Comparison of ENCODE assay signal across 24 mouse cellular contexts in genomic region chr4:46056163-46056562, GRCm38 (mm10). TPM values are rescaled to one million over a fixed set of nuclear protein-coding genes. Genes with fewer than 3 reads are reported as not detected.
DNase-seq lines count a peak whose midpoint lies in the region; ATAC-seq lines count a peak whose summit lies in the region.
"Had no signal": no experiment of that assay in that cellular context is flagged by ENCODE, and none has a peak within 500 bp of the region (broad histone marks: within the 10 kb centered on the region; RNA-seq: fewer than 3 reads in every experiment).

No protein-coding gene starts in this region.

- H3K27ac ChIP-seq in heart, embryonic 16.5 days (ENCODE audit: low read length), result peak overlapping the region; percentile 26; the same call in 1 of the 2 replicates
- no peak overlapping the region for H3K27ac ChIP-seq in heart, embryonic 12.5 days (ENCODE audit: poor library complexity, severe bottlenecking)
- H3K27ac ChIP-seq: embryonic facial prominence, embryonic 15.5 days; forebrain, embryonic 10.5 days; hindbrain, embryonic 10.5 days; hindbrain, embryonic 15.5 days had no signal

- peaks cover 56% of the 10 kb centered on the region for H3K4me1 ChIP-seq in heart, embryonic 16.5 days (ENCODE audit: control insufficient read depth, insufficient read depth, low read length)
- peaks cover 54% of the 10 kb centered on the region for H3K4me1 ChIP-seq in heart, embryonic 12.5 days (replicated peaks)
- H3K4me1 ChIP-seq: embryonic facial prominence, embryonic 15.5 days; hindbrain, embryonic 10.5 days; hindbrain, embryonic 15.5 days had no signal

- peak; percentile 53 to 59 for DNase-seq in cerebellum, adult 18-20 months
- no peak for DNase-seq in cerebellum, postnatal 4 days (ENCODE audit: low spot score in 2 of 2)
- peak; percentile 38 to 61 for DNase-seq in frontal cortex, adult 2 months (ENCODE audit: extremely low spot score in 1 of 2, low spot score in 1 of 2)
- DNase-seq in brain, adult 2 months (ENCODE audit: low read depth, low spot score), result peak; percentile 73
- DNase-seq: adrenal gland, adult 8-10 months; adrenal gland, postnatal 36 days; B cell, adult 2 months; cerebellum, adult 8-10 months; embryo, embryonic 11 days; gastrocnemius, postnatal 14 days; heart, postnatal 10 days; kidney, adult 2 months had no signal

- peaks cover 6% of the 10 kb centered on the region for H3K9me3 ChIP-seq in heart, embryonic 16.5 days (replicated peaks; ENCODE audit: control insufficient read depth, low read length)
- peaks cover 4% of the 10 kb centered on the region; the same call in 1 of the 2 replicates for H3K9me3 ChIP-seq in heart, embryonic 12.5 days (replicated peaks)
- H3K9me3 ChIP-seq: embryonic facial prominence, embryonic 15.5 days; hindbrain, embryonic 15.5 days had no signal

- no peak overlapping the region for H3K4me3 ChIP-seq in heart, embryonic 16.5 days (ENCODE audit: low read length)
- H3K4me3 ChIP-seq in heart, embryonic 12.5 days, result no peak overlapping the region
- H3K4me3 ChIP-seq: embryonic facial prominence, embryonic 15.5 days; erythroblast, embryonic 14.5 days; forebrain, embryonic 10.5 days; hindbrain, embryonic 10.5 days; hindbrain, embryonic 15.5 days had no signal

- no peak for ATAC-seq in frontal cortex, adult (ENCODE audit: low TSS enrichment)
- ATAC-seq in heart, embryonic 16.5 days (replicated peaks; ENCODE audit: extremely low read depth, insufficient read depth, low FRiP score), result no peak
- no peak for ATAC-seq in heart, embryonic 12.5 days (ENCODE audit: insufficient number of reproducible peaks, low FRiP score)
- ATAC-seq: CD4-positive, CD25-positive, alpha-beta regulatory T cell, adult 4 months; forebrain, embryonic 14.5 days; intestine, embryonic 16.5 days had no signal

- peaks cover 23% of the 10 kb centered on the region for H3K36me3 ChIP-seq in heart, embryonic 16.5 days (ENCODE audit: control insufficient read depth, insufficient read depth)
- peaks cover 37% of the 10 kb centered on the region for H3K36me3 ChIP-seq in heart, embryonic 12.5 days
- H3K36me3 ChIP-seq: embryonic facial prominence, embryonic 15.5 days; forebrain, embryonic 10.5 days; G1E; hindbrain, embryonic 10.5 days; hindbrain, embryonic 15.5 days had no signal

- H3K9ac ChIP-seq in heart, embryonic 16.5 days (ENCODE audit: low read length), result no peak overlapping the region
- no peak overlapping the region for H3K9ac ChIP-seq in heart, embryonic 12.5 days
- H3K9ac ChIP-seq: embryonic facial prominence, embryonic 15.5 days; hindbrain, embryonic 15.5 days had no signal

- no peak overlapping the region for H3K4me2 ChIP-seq in heart, embryonic 16.5 days (ENCODE audit: low read depth, low read length)
- H3K4me2 ChIP-seq in heart, embryonic 12.5 days, result no peak overlapping the region
- H3K4me2 ChIP-seq: embryonic facial prominence, embryonic 15.5 days; hindbrain, embryonic 15.5 days had no signal

- H3K27me3 ChIP-seq in heart, embryonic 16.5 days (ENCODE audit: control insufficient read depth, insufficient read depth, low read length), result no peaks in the 10 kb centered on the region
- no peaks in the 10 kb centered on the region for H3K27me3 ChIP-seq in heart, embryonic 12.5 days (replicated peaks)
- H3K27me3 ChIP-seq: embryonic facial prominence, embryonic 15.5 days; hindbrain, embryonic 15.5 days had no signal

- 73% methylated on average over 5 of the region's 5 CpGs for WGBS in heart, embryonic 16.5 days
- 88% methylated on average over 5 of the region's 5 CpGs for WGBS in heart, embryonic 12.5 days

RNA-seq across cellular contexts. Expression of gene Tmod1, which starts 17.4 kb away (rescaled TPM):
- polyA plus RNA-seq in frontal cortex, adult 2 months (2012; rRNA removed), result 58.6 and 63.5 TPM in 2 replicates
- polyA plus RNA-seq in heart, embryonic 16.5 days (2015; fragmentation: Nextera tagmentation; extraction: Ambion mirVana), result 202 and 217 TPM in 2 replicates
- polyA plus RNA-seq in heart, embryonic 12.5 days (2016; fragmentation: Nextera tagmentation; extraction: Ambion mirVana), result 195 and 203 TPM in 2 replicates

Comparison
In these comparisons a context has a peak if more than half of its experiments do, and no peak if none do; other contexts are left out.
1. DNase-seq: peak in cerebellum, adult 18-20 months (2 of 2), frontal cortex, adult 2 months (2 of 2) and brain, adult 2 months (single experiment); none in cerebellum, postnatal 4 days (0 of 2).